Comparison of ENCODE assay signal across 13 mouse cellular contexts in the genomic region with DNA sequence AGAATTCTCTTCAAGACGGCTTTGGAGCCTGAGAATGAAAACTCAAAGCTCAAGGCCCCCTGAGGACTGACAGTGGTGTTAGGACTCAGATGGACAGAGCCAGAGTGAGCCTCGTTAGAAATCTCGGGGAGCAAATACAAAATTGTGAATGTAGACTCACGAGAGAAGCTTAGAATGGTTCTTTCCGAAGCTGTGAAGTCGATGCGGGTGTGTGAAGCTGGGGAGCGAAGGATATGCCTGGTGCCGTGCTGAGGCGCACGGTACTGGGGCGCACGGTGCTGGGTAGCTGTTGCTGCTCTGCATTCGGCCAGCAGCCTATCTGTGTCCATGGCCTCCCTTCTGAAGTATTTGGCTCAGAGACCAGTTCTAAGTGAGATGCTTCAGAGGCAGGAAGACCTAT. TPM values are rescaled to one million over a fixed set of nuclear protein-coding genes. Genes with fewer than 3 reads are reported as not detected.
"Had no signal": no experiment of that assay in that cellular context is flagged by ENCODE, and none has a peak within 500 bp of the region (broad histone marks: within the 10 kb centered on the region; RNA-seq: fewer than 3 reads in every experiment).

No protein-coding gene starts in this region.

- DNase-seq: retina, postnatal 1 day; right cerebral cortex, adult 18-20 months; right cerebral cortex, postnatal 14 days; right cerebral cortex, postnatal 25 days; right cerebral cortex, postnatal 4 days; spleen, adult 18-20 months; thymus, adult 18-20 months; thymus, adult 2 months; thymus, postnatal 14 days; thymus, postnatal 25 days; thymus, postnatal 36 days; thymus, postnatal 4 days had no signal

RNA-seq across cellular contexts. Expression of gene Sptssb, which starts 11.4 kb away (rescaled TPM):
- total RNA-seq: neutrophil, adult 5-6 weeks had no signal
